Mouse (Mus musculus) heart, embryonic 14.5 days (tissue): ENCODE results near the gene B2m. TPM values are rescaled to one million over a fixed set of nuclear protein-coding genes. Genes with fewer than 3 reads are reported as not detected.

Source experiments
- ATAC-seq: fragments of 200-750 bp; cut with Nextera tagmentation; 2 replicates; pipeline ENCODE4 v1.8.0; 2017; ENCODE audit warnings: low read depth, moderate TSS enrichment; ENCODE audit not compliant: insufficient number of reproducible peaks, insufficient read depth, low FRiP score
- H3K27ac ChIP-seq, 2 experiments: fragments of 200-500 bp in 1 of 2; fragments of 300-500 bp in 1 of 2; sonication (generic) in 1 of 2; replicated peaks in 1 of 2; 2 replicates each; pipeline ENCODE4 v1.5.1; 2012 to 2014; ENCODE audit warnings: low read depth in 2 of 2, low read length in 2 of 2, control low read depth in 1 of 2, mild to moderate bottlenecking in 1 of 2, mixed read lengths in 1 of 2; ENCODE audit not compliant: control insufficient read depth in 1 of 2, insufficient read depth in 1 of 2
- H3K27me3 ChIP-seq: fragments of 300-500 bp; sonication (generic); 2 replicates; pipeline ENCODE4 v1.6.1; 2014; ENCODE audit warnings: mild to moderate bottlenecking, low read length, control low read depth; ENCODE audit not compliant: control insufficient read depth, insufficient read depth
- H3K36me3 ChIP-seq: fragments of 300-500 bp; sonication (generic); 2 replicates; pipeline ENCODE4 v1.6.1; 2014; ENCODE audit warnings: mild to moderate bottlenecking, control low read depth, low read length, mixed read lengths; ENCODE audit not compliant: control insufficient read depth, insufficient read depth
- H3K4me1 ChIP-seq, 2 experiments: fragments of 200-500 bp in 1 of 2; fragments of 300-500 bp in 1 of 2; sonication (generic) in 1 of 2; 2 replicates each; pipeline ENCODE4 v1.6.1; 2012 to 2014; ENCODE audit warnings: low read length in 2 of 2, control low read depth in 1 of 2, mixed read lengths in 1 of 2; ENCODE audit not compliant: control insufficient read depth in 2 of 2, insufficient read depth in 2 of 2
- H3K4me2 ChIP-seq: fragments of 300-500 bp; sonication (generic); 2 replicates; pipeline ENCODE4 v1.6.1; 2014; ENCODE audit warnings: mild to moderate bottlenecking, low read length
- H3K4me3 ChIP-seq, 2 experiments: fragments of 200-500 bp in 1 of 2; fragments of 300-500 bp in 1 of 2; sonication (generic) in 1 of 2; 2 replicates each; pipeline ENCODE4 v1.5.1; 2012 to 2014; ENCODE audit warnings: low read length in 2 of 2, mild to moderate bottlenecking in 2 of 2, control low read depth in 1 of 2, low read depth in 1 of 2, moderate library complexity in 1 of 2; ENCODE audit not compliant: control insufficient read depth in 1 of 2, insufficient read depth in 1 of 2
- H3K9ac ChIP-seq: fragments of 300-500 bp; sonication (generic); 2 replicates; pipeline ENCODE4 v1.6.1; 2014; ENCODE audit warnings: mild to moderate bottlenecking, low read length
- H3K9me3 ChIP-seq: fragments of 300-500 bp; sonication (generic); 2 replicates; pipeline ENCODE4 v1.6.1; 2016; ENCODE audit warnings: low read length, control low read depth; ENCODE audit not compliant: control insufficient read depth
- WGBS: fragments of 180-500 bp; shearing (Covaris S2); extraction: QIAGEN DNeasy Blood & Tissue Kit; methylation state at CpG from one replicate; pipeline ENCODE4 v1.1.7; 2014; 5-methylcytosine and 5-hydroxymethylcytosine counted together
- polyA plus RNA-seq: library from polyadenylated mRNA; unstranded; fragments of >200 nt; fragmentation: Nextera tagmentation; extraction: Ambion mirVana; gene quantifications from 2 replicates; pipeline ENCODE4 v1.2.1, GENCODE M21; 2014

B2m gene
- polyA plus RNA-seq, 1 experiment from 2014 or later = 299 TPM

- H3K4me1 ChIP-seq = no peaks in the 10 kb centered on the region
- no peaks in the 10 kb centered on the region for H3K27me3 ChIP-seq
- H3K4me3 ChIP-seq = no peak overlapping the region
- no peak overlapping the region for H3K27ac ChIP-seq
- no peak overlapping the region for H3K4me2 ChIP-seq
- H3K9me3 ChIP-seq = no peaks in the 10 kb centered on the region
- H3K36me3 ChIP-seq = no peaks in the 10 kb centered on the region
- ATAC-seq = no peak
- WGBS = 32% methylated on average over 1 of the region's 1 CpGs
- H3K9ac ChIP-seq = no peak overlapping the region
These were observed 54.0 kb downstream of the B2m start for GRCm38 (mm10) chr2:122201501-122201900.

Other genes with a start within 250 kb of the B2m start
- 35.7 and 40.1 TPM in 2 replicates for gene Ctdspl2, start 191.7 kb upstream of the B2m start, polyA plus RNA-seq
- 0.08 TPM in 1 of 2 replicates, not detected in the other for gene Mageb3, start 191.6 kb upstream of the B2m start, polyA plus RNA-seq
- 11.9 and 13.0 TPM in 2 replicates for gene Eif3j1, start 119.1 kb upstream of the B2m start, polyA plus RNA-seq
- 6.1 TPM in 2 replicates for gene Spg11, start 29.3 kb upstream of the B2m start, polyA plus RNA-seq
- gene Trim69, start 13.0 kb downstream of the B2m start, polyA plus RNA-seq = 0.11 and 0.15 TPM in 2 replicates
- not detected in 2 replicates for gene Patl2, start 38.5 kb downstream of the B2m start, polyA plus RNA-seq
- not detected in 2 replicates for gene Terb2, start 38.6 kb downstream of the B2m start, polyA plus RNA-seq
- gene Sord, start 87.1 kb downstream of the B2m start, polyA plus RNA-seq = 63.6 and 63.7 TPM in 2 replicates
- gene Duox2, start 150.8 kb downstream of the B2m start, polyA plus RNA-seq = 0.07 and 0.08 TPM in 2 replicates
- gene Duoxa2, start 151.2 kb downstream of the B2m start, polyA plus RNA-seq = not detected in 2 replicates
- not detected in 2 replicates for gene Duoxa1, start 166.0 kb downstream of the B2m start, polyA plus RNA-seq
- 0.04 and 0.05 TPM in 2 replicates for gene Duox1, start 168.0 kb downstream of the B2m start, polyA plus RNA-seq
- gene Shf, start 221.5 kb downstream of the B2m start, polyA plus RNA-seq = 3.6 TPM in 2 replicates